ENCODE assay signal across 8 mouse cellular contexts in the genomic region with DNA sequence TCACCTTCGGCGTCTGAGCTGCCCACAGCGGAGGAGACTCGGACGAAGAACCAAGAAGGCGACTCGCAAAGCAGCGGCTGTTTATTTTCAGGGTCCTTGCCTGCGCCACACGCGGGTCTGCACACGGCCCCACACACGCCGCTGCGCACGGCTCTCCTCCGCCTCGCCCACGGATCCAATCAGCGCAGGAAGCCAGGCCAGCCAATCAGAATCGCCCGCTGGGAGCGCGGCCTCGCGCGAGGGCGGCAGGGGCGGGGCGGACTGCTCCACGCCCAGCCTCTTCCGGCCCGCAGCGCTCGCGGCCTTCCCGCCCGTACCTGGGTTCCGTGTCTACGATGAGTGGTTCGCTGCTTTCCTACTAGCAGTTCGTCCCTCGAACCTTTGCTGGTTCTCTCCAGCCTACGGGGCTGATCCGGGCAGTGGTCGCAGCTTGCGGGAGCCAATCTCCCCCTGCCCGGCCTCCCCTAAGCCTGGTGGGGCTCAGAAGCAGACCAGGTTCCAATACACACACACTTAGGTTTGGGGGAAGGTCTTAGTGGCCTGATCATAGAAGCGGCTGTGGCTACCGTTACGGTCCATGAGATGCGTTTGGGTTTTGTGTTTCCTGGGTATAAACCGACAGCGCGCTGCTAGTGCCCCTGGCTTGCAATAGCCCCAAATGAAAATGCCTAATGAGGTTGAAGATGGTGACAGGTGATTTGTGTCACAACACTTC. TPM values are rescaled to one million over a fixed set of nuclear protein-coding genes. Genes with fewer than 3 reads are reported as not detected.
DNase-seq lines count a peak whose midpoint lies in the region; ATAC-seq and TF ChIP-seq lines count a peak whose summit lies in the region.

A gene (minus strand): TSS at position 207 of the 715 bp plus-strand sequence.

- DNase-seq in gastrocnemius, postnatal 10 days: peak; percentile 98
- peak; percentile 98 for DNase-seq in induced T-regulatory cell, adult 2 months (ENCODE audit: low read depth)
- DNase-seq in left cerebral cortex, adult 9 months (ENCODE audit: low spot score in 2 of 2): peak; percentile 89 to 96
- DNase-seq in right cerebral cortex, postnatal 14 days: peak; percentile 98
- peak; percentile 92 to 96 for DNase-seq in urinary bladder, postnatal 36 days (ENCODE audit: low spot score in 2 of 2)

- peak; percentile 94 for ATAC-seq in activated CD4-positive, CD25-positive, alpha-beta regulatory T cell, adult 4 months
- ATAC-seq in megakaryocyte progenitor cell, adult 5-6 weeks (replicated peaks; ENCODE audit: poor library complexity): peak; percentile 95

- TF ChIP-seq POLR2A in cortical plate, adult 2 months (IDR thresholded peaks at IDR 0.05; ENCODE audit: extremely low read depth, insufficient read depth, low read length): peak; percentile 77

- no peak for TF ChIP-seq CTCF in cortical plate, adult 2 months (IDR thresholded peaks at IDR 0.05; ENCODE audit: extremely low read depth, insufficient read depth, low read length)

- H3K27ac ChIP-seq in cortical plate, adult 2 months (ENCODE audit: insufficient read depth, low read length): peak within 1 kb of the TSS; percentile 97

- H3K4me3 ChIP-seq in cortical plate, adult 2 months (ENCODE audit: insufficient read depth, low read length): peak within 1 kb of the TSS; percentile 95

- peaks cover 6% of the 10 kb centered on the region for H3K4me1 ChIP-seq in cortical plate, adult 2 months (ENCODE audit: control insufficient read depth, insufficient read depth, low read length)

RNA-seq across cellular contexts. Expression of the gene that starts here (rescaled TPM):
- polyA plus RNA-seq in activated CD4-positive, CD25-positive, alpha-beta regulatory T cell, adult 4 months (2017; shearing (Covaris generic)): 1,000 to 10,000 TPM; 1,007 to 1,067 TPM
- polyA plus RNA-seq in cortical plate, adult 2 months (2012; rRNA removed): 303 and 320 TPM in 2 replicates
- 100 to 1,000 TPM; 444 to 488 TPM for total RNA-seq in gastrocnemius, postnatal 10 days (2021)
- total RNA-seq in megakaryocyte progenitor cell, adult 5-6 weeks (2015): 670 and 676 TPM in 2 replicates
- total RNA-seq in megakaryocyte progenitor cell, adult 5-6 weeks (2017): 953 and 1,115 TPM in 2 replicates

Comparison
In these comparisons a context has a peak if more than half of its experiments do, and no peak if none do; other contexts are left out.
1. Peak in every context shown above with its lines: DNase-seq, ATAC-seq, H3K4me3 ChIP-seq and H3K27ac ChIP-seq.